Mouse (Mus musculus) limb, embryonic 12.5 days (tissue): ENCODE measurements around the gene Abcb5. TPM values are rescaled to one million over a fixed set of nuclear protein-coding genes. Genes with fewer than 3 reads are reported as not detected.

Experiments
- ATAC-seq: fragments of 200-750 bp; cut with Nextera tagmentation; 2 replicates; pipeline ENCODE4 v1.8.0; 2017; ENCODE audit warnings: low read depth, moderate TSS enrichment; ENCODE audit not compliant: insufficient number of reproducible peaks, insufficient read depth, low FRiP score, low TSS enrichment
- H3K27ac ChIP-seq: fragments of 300-500 bp; sonication (generic); 2 replicates; pipeline ENCODE4 v1.5.1; 2016; ENCODE audit warnings: mild to moderate bottlenecking, moderate library complexity
- H3K27me3 ChIP-seq: fragments of 300-500 bp; sonication (generic); 2 replicates; pipeline ENCODE4 v1.6.1; 2016; ENCODE audit warnings: mild to moderate bottlenecking, moderate library complexity
- H3K36me3 ChIP-seq: fragments of 300-500 bp; sonication (generic); 2 replicates; pipeline ENCODE4 v1.6.1; 2016; ENCODE audit warnings: mild to moderate bottlenecking, moderate library complexity
- H3K4me1 ChIP-seq: fragments of 300-500 bp; sonication (generic); replicated peaks from 2 replicates; pipeline ENCODE4 v1.6.1; 2016
- H3K4me2 ChIP-seq: fragments of 300-500 bp; sonication (generic); 2 replicates; pipeline ENCODE4 v1.6.1; 2016; ENCODE audit warnings: mild to moderate bottlenecking, moderate library complexity
- H3K4me3 ChIP-seq: fragments of 300-500 bp; sonication (generic); replicated peaks from 2 replicates; pipeline ENCODE4 v1.5.1; 2016; ENCODE audit warnings: mild to moderate bottlenecking
- H3K9ac ChIP-seq: fragments of 300-500 bp; sonication (generic); replicated peaks from 2 replicates; pipeline ENCODE4 v1.6.1; 2016; ENCODE audit warnings: mild to moderate bottlenecking, moderate library complexity
- H3K9me3 ChIP-seq: fragments of 300-500 bp; sonication (generic); 2 replicates; pipeline ENCODE4 v1.6.1; 2016; ENCODE audit warnings: mild to moderate bottlenecking, moderate library complexity
- WGBS: fragments of 180-500 bp; shearing (Covaris S2); methylation state at CpG from one replicate; pipeline ENCODE4 v1.1.7; 2016; 5-methylcytosine and 5-hydroxymethylcytosine counted together
- polyA plus RNA-seq: library from polyadenylated mRNA; unstranded; fragments of >200 nt; fragmentation: Nextera tagmentation; extraction: Ambion mirVana; gene quantifications from 2 replicates; pipeline ENCODE4 v1.2.1, GENCODE M21; 2016

Abcb5 gene
- polyA plus RNA-seq, 1 experiment from 2014 or later, result not detected

DNA sequence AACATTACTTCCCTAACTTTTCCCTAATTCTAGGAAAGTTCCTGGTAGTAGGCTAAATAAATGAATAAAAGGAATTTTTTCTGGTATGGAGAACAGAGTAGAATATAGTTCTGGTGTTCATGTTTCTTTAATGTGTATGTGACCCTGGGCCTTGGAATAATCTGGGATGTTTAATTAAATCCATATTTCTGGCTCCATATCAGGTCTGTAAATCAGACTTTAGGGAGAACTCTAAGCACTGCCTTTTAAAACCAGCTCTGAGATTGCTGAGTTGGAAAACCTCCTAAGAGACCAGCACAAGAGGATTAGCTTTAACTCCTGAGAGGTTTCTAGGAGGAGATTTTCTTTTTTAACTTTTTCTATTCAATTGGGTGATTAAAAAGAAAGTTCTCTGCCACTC, 83.4 kb downstream of the Abcb5 start:
- no peak for ATAC-seq
- Histone ChIP-seq H3K4me1 (no peaks in the 10 kb centered on the region), H3K27ac (no peak overlapping the region), H3K9ac (no peak overlapping the region), H3K4me2 (no peak overlapping the region), H3K9me3 (no peaks in the 10 kb centered on the region), H3K4me3 (no peak overlapping the region), H3K27me3 (no peaks in the 10 kb centered on the region), H3K36me3 (no peaks in the 10 kb centered on the region)

DNA sequence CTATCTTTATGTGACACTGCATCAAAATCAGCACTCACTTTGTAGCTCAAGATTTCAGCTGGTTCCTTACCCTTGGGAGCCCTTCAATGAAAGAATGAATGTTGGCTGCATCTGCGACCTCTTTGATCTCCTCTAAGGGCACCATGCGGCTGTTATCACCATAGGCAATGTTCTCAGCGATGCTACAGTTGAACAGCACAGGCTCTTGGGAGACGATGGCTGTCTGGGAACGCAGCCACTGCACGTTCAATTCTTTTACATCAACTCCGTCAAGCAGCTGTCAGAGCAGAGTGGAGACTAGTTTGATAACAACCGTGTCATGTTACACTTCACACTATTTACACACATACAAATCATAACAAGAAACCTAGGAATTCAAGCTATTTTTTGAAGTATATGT, 93.5 kb downstream of the Abcb5 start:
- no peak for ATAC-seq
- Histone ChIP-seq H3K27me3 (no peaks in the 10 kb centered on the region), H3K36me3 (no peaks in the 10 kb centered on the region), H3K4me2 (no peak overlapping the region), H3K9ac (no peak overlapping the region), H3K9me3 (no peaks in the 10 kb centered on the region), H3K4me3 (no peak overlapping the region), H3K27ac (no peak overlapping the region), H3K4me1 (no peaks in the 10 kb centered on the region)
- WGBS, result 75% methylated on average over 8 of the region's 8 CpGs

DNA sequence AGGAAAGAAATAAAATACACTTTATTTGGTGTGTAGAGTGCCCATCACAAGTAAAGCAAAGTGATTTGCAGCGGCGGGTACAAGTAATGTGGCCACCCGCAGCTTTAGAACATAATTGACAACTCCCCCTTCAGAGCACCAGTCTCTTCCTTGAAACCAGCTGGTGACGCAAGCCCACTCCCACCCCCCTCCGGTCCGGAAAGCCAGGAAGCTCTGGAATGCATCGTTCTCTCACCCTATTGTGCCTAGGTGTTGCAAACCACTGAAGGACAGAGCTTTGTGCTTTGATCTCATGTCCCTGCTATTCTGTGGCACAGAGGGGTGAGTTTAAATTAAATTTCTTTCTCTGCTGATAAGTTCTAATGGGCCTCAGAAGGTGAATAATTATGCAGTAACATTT, 110.1 kb downstream of the Abcb5 start:
- peaks cover 34% of the 10 kb centered on the region for H3K27me3 ChIP-seq
- no peak for ATAC-seq
- peaks cover 10% of the 10 kb centered on the region; the same call in 1 of the 2 replicates for H3K4me1 ChIP-seq
- 1% methylated on average over 7 of the region's 7 CpGs for WGBS
- no peak overlapping the region for H3K27ac ChIP-seq
- H3K4me3 ChIP-seq, result no peak overlapping the region
- no peaks in the 10 kb centered on the region for H3K9me3 ChIP-seq
- no peak overlapping the region for H3K9ac ChIP-seq
- no peaks in the 10 kb centered on the region for H3K36me3 ChIP-seq
- no peak overlapping the region for H3K4me2 ChIP-seq

DNA sequence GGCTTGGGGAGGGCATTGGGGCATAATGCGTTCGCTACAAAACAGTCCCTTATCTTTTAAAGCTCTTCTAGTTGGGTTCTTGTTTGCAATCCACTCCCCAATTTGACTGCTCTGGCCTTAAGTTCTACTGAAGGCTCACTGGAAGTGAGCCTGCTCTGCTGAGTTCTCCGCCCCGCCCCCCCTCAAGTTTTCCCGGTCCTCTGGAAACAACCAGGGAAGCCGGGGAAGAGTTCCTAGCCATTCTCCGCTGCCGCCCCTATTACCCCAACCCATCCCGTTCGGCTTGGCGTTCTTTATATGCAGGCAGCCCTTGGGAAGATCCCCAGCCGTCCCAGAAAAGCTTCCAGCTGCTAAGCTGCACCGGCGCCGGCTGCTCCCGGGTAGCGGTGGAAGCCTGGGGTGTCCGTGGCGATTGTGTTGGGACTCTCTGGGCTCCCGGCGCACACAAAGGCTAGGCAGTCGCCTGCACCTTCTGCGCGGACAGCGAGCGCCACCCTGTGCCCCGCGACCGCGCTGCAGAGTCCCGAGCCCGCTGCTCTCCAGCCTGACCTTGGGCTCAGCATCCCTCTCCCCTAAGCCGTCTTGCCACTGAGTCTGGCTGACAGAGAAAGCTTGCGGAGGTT, 111.3 kb downstream of the Abcb5 start:
- WGBS, result 0% methylated on average over 34 of the region's 34 CpGs
- peaks cover 40% of the 10 kb centered on the region for H3K27me3 ChIP-seq
- peak overlapping the region; percentile 67 for H3K4me2 ChIP-seq
- H3K4me1 ChIP-seq, result peaks cover 10% of the 10 kb centered on the region; the same call in 1 of the 2 replicates
- H3K9me3 ChIP-seq, result no peaks in the 10 kb centered on the region
- H3K36me3 ChIP-seq, result no peaks in the 10 kb centered on the region
- ATAC-seq, result peak; percentile 98
- peak overlapping the region; percentile 51 for H3K4me3 ChIP-seq
- H3K27ac ChIP-seq, result no peak overlapping the region
- H3K9ac ChIP-seq, result peak overlapping the region; percentile 53

DNA sequence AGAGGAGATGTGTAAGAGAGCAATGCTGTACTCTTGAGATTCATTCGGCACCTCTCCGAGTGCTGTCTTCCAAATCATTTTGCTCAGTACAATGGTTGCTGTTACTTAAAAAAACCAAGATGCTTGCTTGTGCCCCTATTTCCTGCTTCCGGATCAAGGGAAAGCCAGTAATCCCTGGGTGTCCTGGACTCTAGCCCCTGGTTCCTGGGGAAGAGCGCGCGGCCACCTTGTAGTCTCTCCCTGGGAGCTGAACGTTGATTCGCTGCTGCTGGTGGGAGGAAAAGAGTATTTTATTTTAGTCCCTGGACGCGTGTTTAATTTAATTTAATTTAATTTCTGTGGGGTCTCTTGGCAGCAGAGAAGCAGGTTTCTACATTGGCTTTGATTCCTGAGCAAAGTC, 111.8 kb downstream of the Abcb5 start:
- WGBS, result 2% methylated on average over 10 of the region's 10 CpGs
- no peak for ATAC-seq
- peaks cover 13% of the 10 kb centered on the region for H3K4me1 ChIP-seq
- no peaks in the 10 kb centered on the region for H3K9me3 ChIP-seq
- no peak overlapping the region for H3K27ac ChIP-seq
- H3K36me3 ChIP-seq, result no peaks in the 10 kb centered on the region
- H3K4me3 ChIP-seq, result peak overlapping the region; percentile 51
- peaks cover 46% of the 10 kb centered on the region for H3K27me3 ChIP-seq
- peak overlapping the region; percentile 53; the same call in 1 of the 2 replicates for H3K9ac ChIP-seq
- peak overlapping the region; percentile 67 for H3K4me2 ChIP-seq

DNA sequence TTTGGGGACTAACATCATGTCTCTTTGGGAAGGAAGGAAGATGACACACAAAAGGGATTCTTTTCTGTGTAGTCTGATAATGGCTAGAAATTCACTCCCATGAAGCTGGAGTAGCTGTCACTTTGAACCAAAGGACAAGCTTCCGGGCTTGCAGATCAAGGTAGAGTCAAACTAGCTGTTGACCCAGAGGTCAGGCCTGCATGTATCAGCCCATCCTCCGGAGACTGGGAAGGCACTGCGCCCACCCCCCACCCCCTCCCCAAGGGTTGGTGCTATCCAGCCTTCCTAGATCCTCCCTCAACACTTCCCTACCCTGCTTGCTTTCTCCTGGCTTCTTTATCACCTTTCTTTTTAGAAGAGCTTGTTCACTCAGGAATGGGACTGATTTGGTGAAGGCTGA, 112.9 kb downstream of the Abcb5 start:
- Histone ChIP-seq H3K4me2 (no peak overlapping the region), H3K36me3 (no peaks in the 10 kb centered on the region), H3K27ac (no peak overlapping the region), H3K4me1 (peaks cover 23% of the 10 kb centered on the region), H3K27me3 (peaks cover 56% of the 10 kb centered on the region), H3K9ac (no peak overlapping the region), H3K4me3 (no peak overlapping the region), H3K9me3 (no peaks in the 10 kb centered on the region)
- 2% methylated on average over 3 of the region's 3 CpGs for WGBS
- no peak for ATAC-seq

DNA sequence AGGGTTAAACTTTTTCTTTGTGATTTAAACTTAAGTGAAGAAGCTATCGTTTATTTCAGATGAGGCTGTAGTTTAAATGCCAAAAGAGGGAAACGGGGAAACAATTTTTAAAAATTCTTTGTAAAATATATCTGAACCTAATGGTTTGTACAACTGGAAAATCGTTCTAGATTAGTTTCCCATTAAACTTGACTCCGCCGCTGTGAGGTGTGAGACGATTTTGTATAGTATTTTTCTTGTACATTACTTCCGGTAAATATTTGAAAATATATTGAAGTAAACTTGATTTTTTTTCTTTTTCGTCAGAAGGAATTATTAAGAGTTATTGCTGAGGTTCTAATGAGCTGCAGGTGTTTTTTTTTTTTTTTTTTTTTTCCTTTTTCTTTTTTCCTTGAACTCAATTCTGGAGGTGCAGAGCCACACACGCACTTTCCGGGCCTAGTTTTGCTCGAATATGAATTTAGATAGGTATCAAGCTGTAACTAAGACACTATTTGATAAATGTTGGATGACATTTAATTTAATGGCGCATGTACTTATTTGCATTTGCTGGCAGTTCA, 115.3 kb downstream of the Abcb5 start:
- Histone ChIP-seq H3K27ac (no peak overlapping the region), H3K27me3 (peaks cover 72% of the 10 kb centered on the region), H3K4me3 (no peak overlapping the region), H3K36me3 (no peaks in the 10 kb centered on the region), H3K4me1 (peaks cover 33% of the 10 kb centered on the region), H3K9ac (no peak overlapping the region), H3K4me2 (no peak overlapping the region), H3K9me3 (no peaks in the 10 kb centered on the region)
- 18% methylated on average over 12 of the region's 12 CpGs for WGBS
- no peak for ATAC-seq

DNA sequence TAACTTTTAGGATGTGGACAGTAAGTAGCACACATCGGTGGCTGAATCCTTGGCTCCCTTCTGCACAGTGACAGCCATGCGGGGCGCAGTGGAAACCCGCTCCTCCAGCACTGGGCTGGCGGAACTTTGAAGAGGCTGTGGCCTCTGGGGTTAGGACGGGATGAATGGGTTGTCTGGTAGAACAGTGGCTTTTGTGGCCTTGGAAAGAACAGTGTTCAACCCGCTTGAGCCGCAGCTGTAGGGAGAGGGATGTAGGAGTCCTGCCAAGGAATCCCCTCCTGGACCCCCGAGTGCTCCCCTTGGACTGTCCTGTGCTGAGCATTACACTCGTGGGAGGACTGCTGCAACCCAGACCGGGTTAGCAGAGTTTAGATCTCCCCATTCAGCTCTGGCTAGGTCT, 116.2 kb downstream of the Abcb5 start:
- Histone ChIP-seq H3K27ac (no peak overlapping the region), H3K9me3 (no peaks in the 10 kb centered on the region), H3K4me3 (peak overlapping the region; percentile 50), H3K9ac (no peak overlapping the region), H3K27me3 (peaks cover 75% of the 10 kb centered on the region), H3K4me2 (peak overlapping the region; percentile 78; the same call in 1 of the 2 replicates), H3K4me1 (peaks cover 32% of the 10 kb centered on the region), H3K36me3 (no peaks in the 10 kb centered on the region)
- WGBS, result under 1% methylated on average over 11 of the region's 11 CpGs
- ATAC-seq, result no peak

DNA sequence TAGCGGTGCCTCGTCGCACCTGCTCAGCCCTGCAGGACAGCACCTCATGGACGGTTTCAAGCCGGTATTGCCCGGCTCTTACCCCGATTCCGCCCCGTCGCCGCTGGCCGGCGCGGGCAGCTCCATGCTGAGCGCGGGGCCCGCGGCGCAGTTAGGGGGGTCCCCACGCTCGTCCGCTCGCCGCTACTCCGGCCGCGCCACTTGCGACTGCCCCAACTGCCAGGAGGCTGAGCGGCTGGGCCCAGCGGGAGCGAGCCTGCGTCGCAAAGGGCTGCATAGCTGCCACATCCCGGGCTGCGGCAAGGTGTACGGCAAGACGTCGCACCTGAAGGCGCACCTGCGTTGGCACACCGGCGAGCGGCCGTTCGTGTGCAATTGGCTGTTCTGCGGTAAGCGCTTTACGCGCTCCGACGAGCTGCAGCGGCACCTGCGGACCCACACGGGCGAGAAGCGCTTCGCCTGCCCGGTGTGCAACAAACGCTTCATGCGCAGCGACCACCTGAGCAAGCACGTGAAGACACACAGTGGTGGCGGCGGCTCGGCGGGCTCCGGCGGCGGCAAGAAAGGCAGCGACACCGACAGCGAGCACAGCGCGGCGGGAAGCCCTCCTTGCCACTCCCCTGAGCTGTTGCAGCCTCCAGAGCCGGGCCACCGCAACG, 116.9 kb downstream of the Abcb5 start:
- WGBS, result under 1% methylated on average over 78 of the region's 78 CpGs

DNA sequence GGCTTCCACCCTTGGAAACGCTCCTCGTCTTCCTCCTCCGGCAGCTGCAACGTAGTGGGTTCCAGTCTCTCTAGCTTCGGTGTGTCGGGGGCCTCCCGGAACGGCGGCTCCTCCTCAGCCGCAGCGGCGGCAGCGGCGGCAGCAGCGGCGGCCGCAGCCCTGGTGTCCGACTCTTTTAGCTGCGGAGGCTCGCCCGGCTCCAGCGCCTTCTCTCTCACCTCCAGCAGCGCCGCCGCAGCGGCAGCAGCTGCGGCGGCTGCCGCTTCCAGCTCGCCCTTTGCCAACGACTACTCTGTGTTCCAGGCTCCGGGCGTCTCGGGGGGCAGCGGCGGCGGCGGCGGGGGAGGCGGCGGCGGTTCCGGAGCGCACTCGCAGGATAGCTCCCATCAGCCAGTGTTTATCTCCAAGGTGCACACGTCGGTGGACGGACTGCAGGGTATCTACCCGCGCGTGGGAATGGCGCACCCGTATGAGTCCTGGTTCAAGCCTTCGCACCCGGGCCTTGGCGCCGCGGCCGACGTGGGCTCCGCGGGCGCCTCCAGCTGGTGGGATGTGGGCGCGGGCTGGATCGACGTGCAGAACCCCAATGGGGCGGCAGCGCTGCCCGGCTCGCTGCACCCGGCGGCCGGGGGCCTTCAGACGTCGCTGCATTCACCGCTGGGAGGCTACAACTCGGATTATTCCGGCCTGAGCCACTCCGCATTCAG, 117.6 kb downstream of the Abcb5 start:
- H3K9me3 ChIP-seq, result no peaks in the 10 kb centered on the region
- ATAC-seq, result 0 out of 2 replicates have a peak, but pooled peaks have one; percentile 15
- under 1% methylated on average over 80 of the region's 80 CpGs for WGBS
- peaks cover 78% of the 10 kb centered on the region for H3K27me3 ChIP-seq
- H3K27ac ChIP-seq, result 0 out of 2 replicates have a peak overlapping the region, but pooled peaks have one; percentile 12
- peak overlapping the region; percentile 47 for H3K9ac ChIP-seq
- H3K36me3 ChIP-seq, result no peaks in the 10 kb centered on the region
- H3K4me3 ChIP-seq, result peak overlapping the region; percentile 50
- H3K4me1 ChIP-seq, result peaks cover 27% of the 10 kb centered on the region
- peak overlapping the region; percentile 78 for H3K4me2 ChIP-seq

More for the DNA sequence above, 116.9 kb downstream of the Abcb5 start:
- H3K27me3 ChIP-seq, result peaks cover 75% of the 10 kb centered on the region
- H3K4me1 ChIP-seq, result peaks cover 28% of the 10 kb centered on the region
- H3K4me3 ChIP-seq, result peak overlapping the region; percentile 50
- no peaks in the 10 kb centered on the region for H3K36me3 ChIP-seq
- H3K4me2 ChIP-seq, result peak overlapping the region; percentile 78
- H3K9me3 ChIP-seq, result no peaks in the 10 kb centered on the region
- ATAC-seq, result peak; percentile 26
- no peak overlapping the region; the same call in 1 of the 2 replicates for H3K9ac ChIP-seq
- 0 out of 2 replicates have a peak overlapping the region, but pooled peaks have one; percentile 12 for H3K27ac ChIP-seq
